Mouse (Mus musculus) bone marrow, adult 2 months (tissue): Measurements from ENCODE around the gene Tyw5. TPM values are rescaled to one million over a fixed set of nuclear protein-coding genes. Genes with fewer than 3 reads are reported as not detected.
A peak's percentile ranks its signal among the peaks of the same experiment; 100 is the strongest.

Experiments used
- H3K27ac ChIP-seq: fragments of 200-500 bp; 2 replicates; pipeline ENCODE4 v1.5.1; 2012; ENCODE audit warnings: low read depth, mild to moderate bottlenecking, control low read depth, inconsistent platforms, low read length; ENCODE audit not compliant: control insufficient read depth, poor library complexity, insufficient read depth
- H3K4me1 ChIP-seq: fragments of 200-500 bp; 2 replicates; pipeline ENCODE4 v1.6.1; 2011; ENCODE audit warnings: low read length; ENCODE audit not compliant: control insufficient read depth, insufficient read depth
- H3K4me3 ChIP-seq: fragments of 200-500 bp; replicated peaks from 2 replicates; pipeline ENCODE3; 2011; ENCODE audit warnings: mild to moderate bottlenecking, low read depth, low read length, control low read depth; ENCODE audit not compliant: control insufficient read depth
- CTCF ChIP-seq: fragments of 200-500 bp; IDR thresholded peaks from 2 replicates; pipeline ENCODE4 v1.5.1; 2011; ENCODE audit warnings: low read length, control low read depth; ENCODE audit not compliant: control insufficient read depth, insufficient read depth
- POLR2A ChIP-seq: fragments of 200-500 bp; IDR thresholded peaks from 2 replicates; pipeline ENCODE4 v1.6.1; 2011; ENCODE audit warnings: low read depth, mild to moderate bottlenecking, control low read depth, low read length, borderline replicate concordance; ENCODE audit not compliant: control insufficient read depth
- WGBS: fragments of 180-500 bp; shearing (Covaris S2); methylation state at CpG from one replicate; pipeline ENCODE4 v1.1.7; 2018; 5-methylcytosine and 5-hydroxymethylcytosine counted together
- polyA plus RNA-seq: library from polyadenylated mRNA; stranded (reverse); fragments of >200 nt; gene quantifications from 2 replicates; pipeline ENCODE4 v1.2.4, GENCODE M21; 2011; ENCODE audit warnings: low replicate concordance; ENCODE audit not compliant: missing spikeins, insufficient read depth, insufficient read length

Gene Tyw5
- 2.9 and 5.6 TPM in 2 replicates for polyA plus RNA-seq

- peak within 1 kb of the TSS; percentile 94 for H3K4me3 ChIP-seq
- H3K27ac ChIP-seq = peak within 1 kb of the TSS; percentile 85
- TF ChIP-seq CTCF (no peak), POLR2A (0 out of 2 replicates have a peak, but pooled peaks have one; percentile 4)
- H3K4me1 ChIP-seq = peaks cover 1% of the 10 kb centered on the region; the same call in 1 of the 2 replicates
- WGBS = under 1% methylated on average over 72 of the region's 72 CpGs
These were observed at the start of gene Tyw5, which contains the start of gene Maip1 for GRCm38 (mm10) chr1:57406187-57407151. TSS of gene Tyw5 (minus strand) at chr1:57407101. TSS of gene Maip1 (plus strand) at chr1:57406328.

- H3K4me1 ChIP-seq = no peaks in the 10 kb centered on the region
- WGBS = 80% methylated on average over 1 of the region's 1 CpGs
- H3K4me3 ChIP-seq = no peak overlapping the region
- H3K27ac ChIP-seq = no peak overlapping the region
- no peak for TF ChIP-seq CTCF
- TF ChIP-seq POLR2A = no peak
These were observed 43.3 kb upstream of the Tyw5 start for GRCm38 (mm10) chr1:57450241-57450640.

DNA sequence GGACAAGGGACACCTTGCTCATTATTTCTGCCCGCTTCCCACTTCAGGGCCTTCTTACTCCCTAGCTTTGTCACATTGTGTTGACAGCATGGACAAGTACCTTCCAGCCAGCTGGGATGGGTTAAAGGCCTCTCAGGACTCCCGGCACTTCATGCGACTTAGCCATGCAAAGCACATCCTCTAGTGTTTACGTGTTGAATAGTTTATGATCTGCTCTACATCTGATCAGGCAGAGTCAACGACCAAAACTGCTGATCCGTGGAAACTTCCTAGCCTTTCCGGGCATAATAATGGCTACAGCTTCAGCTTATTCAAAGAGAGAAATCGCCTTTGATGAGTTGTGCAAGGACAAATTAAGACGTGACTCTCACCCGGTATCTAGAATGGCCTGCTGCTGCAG is 38.8 kb upstream of the Tyw5 start:
- no peak for TF ChIP-seq POLR2A
- TF ChIP-seq CTCF = no peak
- no peak overlapping the region for H3K27ac ChIP-seq
- WGBS = 84% methylated on average over 10 of the region's 10 CpGs
- H3K4me3 ChIP-seq = no peak overlapping the region
- H3K4me1 ChIP-seq = no peaks in the 10 kb centered on the region

DNA sequence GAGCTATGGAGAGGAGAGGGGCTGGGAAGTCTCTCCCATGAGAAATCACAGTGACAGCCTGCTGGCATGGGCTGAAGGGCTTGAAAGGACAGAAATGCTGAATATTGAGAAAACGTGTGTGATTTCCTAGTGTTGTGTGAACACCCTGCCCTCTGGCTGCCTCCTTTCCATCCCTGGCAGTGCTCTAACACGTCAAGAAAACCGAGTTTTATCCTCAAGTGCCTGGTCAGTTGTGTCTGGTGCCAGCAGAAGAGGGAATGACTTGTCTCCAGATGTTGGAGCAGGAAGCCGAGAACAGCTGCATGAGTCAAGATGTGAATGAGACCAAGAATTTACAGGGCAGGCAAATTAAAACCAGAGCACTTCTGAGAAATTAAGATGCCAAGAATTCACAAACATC is 33.9 kb upstream of the Tyw5 start:
- H3K27ac ChIP-seq = no peak overlapping the region
- H3K4me3 ChIP-seq = no peak overlapping the region
- WGBS = 54% methylated on average over 4 of the region's 4 CpGs
- no peak for TF ChIP-seq POLR2A
- TF ChIP-seq CTCF = no peak
- H3K4me1 ChIP-seq = no peaks in the 10 kb centered on the region

DNA sequence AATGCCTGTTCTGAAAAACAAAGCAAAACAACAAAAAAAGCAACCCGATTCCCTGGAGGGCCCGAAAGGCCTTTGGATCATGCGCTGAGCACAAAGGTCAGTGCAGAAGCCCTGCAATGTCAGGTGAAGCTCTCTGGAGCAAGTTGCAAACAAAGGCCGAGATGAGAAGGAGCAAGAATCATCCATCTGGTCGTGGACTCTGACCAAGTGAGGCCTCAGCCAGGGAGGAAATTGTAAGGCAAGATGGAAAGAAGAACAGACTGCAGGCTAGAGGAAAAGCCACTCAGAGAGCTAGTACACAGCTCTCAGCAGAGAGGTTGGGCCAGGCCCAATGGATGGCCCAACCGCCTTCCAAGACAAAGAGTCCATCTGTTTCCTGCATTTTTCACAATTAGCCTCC is 32.1 kb upstream of the Tyw5 start:
- Histone ChIP-seq H3K4me3 (no peak overlapping the region), H3K4me1 (no peaks in the 10 kb centered on the region), H3K27ac (no peak overlapping the region)
- WGBS = 69% methylated on average over 6 of the region's 6 CpGs
- TF ChIP-seq CTCF (no peak), POLR2A (no peak)

- WGBS = 25% methylated on average over 9 of the region's 9 CpGs
- Histone ChIP-seq H3K4me1 (no peaks in the 10 kb centered on the region), H3K27ac (no peak overlapping the region), H3K4me3 (no peak overlapping the region)
- TF ChIP-seq POLR2A (no peak), CTCF (no peak)
These were observed 30.1 kb upstream of the Tyw5 start for GRCm38 (mm10) chr1:57436954-57437353.

DNA sequence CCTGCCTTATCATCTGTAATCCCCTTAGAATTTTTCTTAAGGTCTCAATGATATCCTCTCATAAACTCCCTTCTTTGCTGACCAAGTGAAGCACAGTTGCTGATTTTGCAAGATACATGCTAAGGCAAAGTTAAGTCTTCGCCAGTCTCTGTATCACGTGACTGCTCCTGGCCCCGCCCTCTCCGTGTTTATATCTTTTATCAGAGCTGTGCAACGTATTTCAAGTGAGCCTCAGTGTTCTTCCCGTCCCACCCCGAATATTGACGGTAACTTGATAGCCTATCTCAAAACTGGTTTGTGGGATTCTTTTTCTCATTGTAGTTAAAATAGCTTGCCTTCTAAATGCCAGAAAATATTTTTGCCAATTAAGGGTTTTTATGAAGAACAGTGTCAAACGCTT is 29.5 kb upstream of the Tyw5 start:
- H3K4me1 ChIP-seq = no peaks in the 10 kb centered on the region
- TF ChIP-seq POLR2A = no peak
- no peak for TF ChIP-seq CTCF
- no peak overlapping the region for H3K27ac ChIP-seq
- H3K4me3 ChIP-seq = no peak overlapping the region
- WGBS = 31% methylated on average over 9 of the region's 9 CpGs

GRCm38 (mm10) chr1:57433141-57433540 is 26.2 kb upstream of the Tyw5 start:
- TF ChIP-seq POLR2A = no peak
- no peak for TF ChIP-seq CTCF
- Histone ChIP-seq H3K4me3 (no peak overlapping the region), H3K4me1 (no peaks in the 10 kb centered on the region; the same call in 1 of the 2 replicates), H3K27ac (no peak overlapping the region)
- 80% methylated on average over 7 of the region's 7 CpGs for WGBS
